Mouse (Mus musculus) embryonic fibroblast, embryonic 13.5 days (primary cell): ENCODE results near the gene Ceacam16. TPM values are rescaled to one million over a fixed set of nuclear protein-coding genes. Genes with fewer than 3 reads are reported as not detected.

Source experiments
- H3K27ac ChIP-seq: 2 replicates; pipeline ENCODE4 v1.5.1; 2012; ENCODE audit warnings: low read length, control low read depth, inconsistent platforms; ENCODE audit not compliant: insufficient read depth
- H3K4me1 ChIP-seq: 2 replicates; pipeline ENCODE4 v1.6.1; 2011; ENCODE audit warnings: low read length; ENCODE audit not compliant: control insufficient read depth, insufficient read depth
- H3K4me3 ChIP-seq: 2 replicates; pipeline ENCODE4 v1.5.1; 2011; ENCODE audit warnings: mild to moderate bottlenecking, control low read depth, low read length; ENCODE audit not compliant: insufficient read depth
- CTCF ChIP-seq: IDR thresholded peaks from 2 replicates; pipeline ENCODE4 v1.5.1; 2011; ENCODE audit warnings: mild to moderate bottlenecking, control low read depth, low read length, moderate library complexity, borderline replicate concordance; ENCODE audit not compliant: insufficient read depth
- POLR2A ChIP-seq: IDR thresholded peaks from 2 replicates; pipeline ENCODE4 v1.6.1; 2011; ENCODE audit warnings: low read depth, mild to moderate bottlenecking, control low read depth, low read length, moderate library complexity
- polyA plus RNA-seq: library from polyadenylated mRNA; stranded (reverse); fragments of >200 nt; gene quantifications from 2 replicates; pipeline ENCODE4 v1.2.4, GENCODE M21; 2011; ENCODE audit warnings: low read depth; ENCODE audit not compliant: missing spikeins, insufficient read length

Gene Ceacam16
- polyA plus RNA-seq, 1 experiment, result not detected

DNA sequence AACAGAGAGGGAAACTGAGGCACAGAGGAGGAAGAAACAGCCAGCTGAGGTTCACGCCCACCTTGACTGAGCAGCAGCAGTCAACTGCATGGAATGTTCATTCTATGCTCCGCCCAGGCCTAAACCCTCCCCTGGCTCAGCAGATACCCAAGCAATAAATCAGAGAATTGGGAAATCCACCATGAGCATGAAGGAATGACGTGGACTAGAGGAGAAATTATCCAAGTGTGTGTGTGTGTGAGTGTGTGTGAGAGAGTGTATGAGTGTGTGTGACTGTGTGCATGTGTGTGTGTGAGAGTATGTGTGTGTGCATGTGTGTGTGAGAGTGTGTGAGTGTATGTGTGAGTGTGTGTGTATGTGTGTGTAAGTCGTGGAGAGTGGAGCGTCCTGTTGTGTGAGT is 42.7 kb downstream of the Ceacam16 start:
- TF ChIP-seq POLR2A (peak; percentile 68), CTCF (no peak)

GRCm38 (mm10) chr7:19817382-19818105 is 43.6 kb downstream of the Ceacam16 start:
- no peak for TF ChIP-seq CTCF
- peak; percentile 62 for TF ChIP-seq POLR2A
- H3K4me3 ChIP-seq, result peak overlapping the region; percentile 41
- peaks cover 7% of the 10 kb centered on the region for H3K4me1 ChIP-seq
- peak overlapping the region; percentile 93 for H3K27ac ChIP-seq

More for the DNA sequence above, 42.7 kb downstream of the Ceacam16 start:
- Histone ChIP-seq H3K4me3 (no peak overlapping the region), H3K4me1 (peaks cover 6% of the 10 kb centered on the region), H3K27ac (peak overlapping the region; percentile 93)

- Histone ChIP-seq H3K4me1 (peaks cover 7% of the 10 kb centered on the region), H3K4me3 (peak overlapping the region; percentile 41), H3K27ac (peak overlapping the region; percentile 97)
- TF ChIP-seq POLR2A, result peak; percentile 75
- no peak for TF ChIP-seq CTCF
Measured at GRCm38 (mm10) chr7:19816224-19816771, 44.8 kb downstream of the Ceacam16 start.

GRCm38 (mm10) chr7:19815296-19816223 is 45.5 kb downstream of the Ceacam16 start:
- peak overlapping the region; percentile 97 for H3K27ac ChIP-seq
- H3K4me3 ChIP-seq, result peak overlapping the region; percentile 27
- TF ChIP-seq CTCF, result no peak
- TF ChIP-seq POLR2A, result no peak; the same call in 1 of the 2 replicates
- peaks cover 7% of the 10 kb centered on the region for H3K4me1 ChIP-seq

GRCm38 (mm10) chr7:19813579-19814122 is 47.4 kb downstream of the Ceacam16 start:
- TF ChIP-seq POLR2A (no peak), CTCF (no peak)
- peaks cover 4% of the 10 kb centered on the region for H3K4me1 ChIP-seq
- no peak overlapping the region for H3K27ac ChIP-seq
- no peak overlapping the region for H3K4me3 ChIP-seq

DNA sequence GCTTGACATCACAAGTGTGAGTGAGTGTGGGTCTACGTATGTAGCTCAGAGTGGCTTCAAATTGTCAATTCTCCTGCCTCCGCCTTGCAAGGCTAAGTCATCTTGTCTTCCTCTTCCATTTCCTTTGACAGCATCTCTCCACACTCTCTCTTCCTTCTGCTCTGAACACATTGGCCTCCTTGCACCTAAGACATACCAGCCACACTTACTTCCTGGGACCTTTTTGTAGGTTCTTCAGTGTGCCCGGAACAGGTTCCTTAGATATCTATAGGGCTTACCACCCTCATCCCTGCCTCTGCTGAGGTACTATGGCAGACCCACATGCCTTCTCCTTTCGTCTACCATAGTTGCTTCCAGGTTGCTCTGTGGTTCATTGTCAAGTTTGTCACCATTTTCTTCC is 47.9 kb downstream of the Ceacam16 start:
- TF ChIP-seq POLR2A (no peak), CTCF (no peak)

GRCm38 (mm10) chr7:19811114-19811513 is 50.0 kb downstream of the Ceacam16 start:
- TF ChIP-seq POLR2A, result no peak
- TF ChIP-seq CTCF, result no peak
- H3K27ac ChIP-seq, result no peak overlapping the region
- H3K4me3 ChIP-seq, result no peak overlapping the region
- 0 out of 2 replicates have a peak, but pooled peaks cover 2% of the 10 kb centered on the region for H3K4me1 ChIP-seq

More for the DNA sequence above, 47.9 kb downstream of the Ceacam16 start:
- Histone ChIP-seq H3K4me1 (0 out of 2 replicates have a peak, but pooled peaks cover 2% of the 10 kb centered on the region), H3K4me3 (no peak overlapping the region), H3K27ac (no peak overlapping the region)

DNA sequence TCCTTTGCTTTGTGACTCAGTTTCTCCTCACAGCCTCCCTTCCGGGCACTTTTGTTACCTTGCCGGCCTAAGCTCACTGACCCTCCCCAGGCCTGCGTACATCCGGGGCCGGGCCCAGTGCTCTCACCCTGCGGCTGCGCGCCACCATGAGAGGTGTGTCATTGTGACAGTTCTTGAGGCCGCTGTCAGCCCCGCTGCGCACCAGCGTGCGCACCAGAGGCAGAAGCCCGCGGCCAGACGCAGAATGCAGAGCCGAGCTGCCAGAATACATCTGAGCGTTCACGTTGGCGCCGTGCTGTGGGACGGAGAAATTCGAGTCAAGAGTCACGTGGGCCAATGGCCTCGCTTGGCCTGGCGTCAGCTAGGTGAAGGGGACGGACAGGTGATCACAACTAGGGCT is 51.7 kb downstream of the Ceacam16 start:
- Histone ChIP-seq H3K27ac (no peak overlapping the region), H3K4me3 (no peak overlapping the region), H3K4me1 (0 out of 2 replicates have a peak, but pooled peaks cover 2% of the 10 kb centered on the region)
- no peak for TF ChIP-seq CTCF
- TF ChIP-seq POLR2A, result no peak

DNA sequence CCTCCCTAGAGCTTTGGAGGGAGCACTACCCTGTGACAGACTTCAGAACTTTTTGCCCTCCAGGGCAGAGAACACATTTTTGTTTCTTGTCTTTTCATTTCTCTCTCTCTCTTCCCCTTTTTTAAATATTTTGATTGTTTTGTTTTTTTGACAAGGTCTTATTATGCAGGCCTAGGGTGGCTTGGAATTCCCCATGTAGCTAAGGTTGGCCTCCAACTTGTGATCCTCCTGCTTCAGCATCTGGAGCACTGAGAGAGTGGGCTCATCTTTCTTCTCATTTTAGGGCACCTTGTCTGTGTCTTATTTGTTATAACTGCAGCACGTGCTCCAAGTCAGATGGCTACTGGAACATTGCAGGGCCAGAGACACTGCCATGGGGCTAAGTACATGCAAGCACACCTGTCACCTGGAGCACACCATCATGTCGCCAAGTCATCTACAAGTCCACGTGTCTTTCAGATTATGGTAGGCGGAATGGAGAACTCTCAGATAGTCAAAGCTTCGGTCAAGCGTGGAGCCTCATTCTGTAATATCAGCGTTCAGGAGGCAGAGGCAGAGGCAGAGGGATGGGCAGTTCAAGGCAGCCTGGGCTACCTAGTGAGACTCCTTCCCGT is 54.6 kb downstream of the Ceacam16 start:
- H3K27ac ChIP-seq, result no peak overlapping the region
- no peak overlapping the region for H3K4me3 ChIP-seq
- TF ChIP-seq POLR2A (no peak), CTCF (no peak)
- peaks cover 3% of the 10 kb centered on the region; the same call in 1 of the 2 replicates for H3K4me1 ChIP-seq
